Mouse (Mus musculus): Measurements from ENCODE around the gene 5730522E02Rik. TPM values are rescaled to one million over a fixed set of nuclear protein-coding genes. Genes with fewer than 3 reads are reported as not detected.

The 5730522E02Rik gene
- total RNA-seq, 1 experiment from 2014 or later: not detected

DNA sequence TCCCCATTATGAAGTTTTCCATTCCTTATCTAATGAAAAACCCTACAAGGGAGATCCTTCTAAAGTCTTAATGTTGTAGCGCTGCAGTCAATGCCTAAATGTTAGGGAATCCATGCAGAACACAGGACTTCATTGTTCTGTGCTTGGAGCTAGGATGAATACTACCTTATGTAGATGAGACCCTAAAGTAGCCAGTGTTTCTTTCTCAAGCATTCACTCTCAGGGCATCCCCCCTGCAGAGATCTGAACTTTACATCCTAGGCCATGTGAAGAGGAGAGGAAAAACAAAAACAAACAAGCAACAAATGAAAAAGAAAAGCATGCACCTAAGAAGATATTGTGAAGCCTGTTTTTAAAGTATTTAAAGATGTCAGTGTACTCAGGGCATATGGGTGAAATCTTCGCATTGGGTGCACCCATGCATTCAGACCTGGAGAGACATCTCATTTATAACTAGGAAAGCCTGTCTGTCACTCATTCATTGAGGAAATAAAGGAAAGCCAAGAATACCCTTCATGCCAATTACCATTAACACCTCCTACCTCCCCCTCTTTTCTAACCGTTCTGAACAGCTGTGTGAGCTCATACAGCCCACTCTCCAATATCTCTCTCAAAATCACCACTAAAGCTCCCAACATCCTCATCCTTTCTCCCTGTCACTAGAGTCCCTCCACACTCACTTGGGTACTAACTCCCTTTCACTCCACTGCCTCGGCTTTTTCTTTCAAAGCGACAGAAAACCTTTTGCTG, 442.8 kb downstream of the 5730522E02Rik start:
- no peak for ATAC-seq (replicated peaks in 1 of 2; ENCODE audit: insufficient read depth in 1 of 2, low FRiP score in 2 of 2, low TSS enrichment in 1 of 2, low read depth in 1 of 2, poor library complexity in 2 of 2, severe bottlenecking in 2 of 2)

DNA sequence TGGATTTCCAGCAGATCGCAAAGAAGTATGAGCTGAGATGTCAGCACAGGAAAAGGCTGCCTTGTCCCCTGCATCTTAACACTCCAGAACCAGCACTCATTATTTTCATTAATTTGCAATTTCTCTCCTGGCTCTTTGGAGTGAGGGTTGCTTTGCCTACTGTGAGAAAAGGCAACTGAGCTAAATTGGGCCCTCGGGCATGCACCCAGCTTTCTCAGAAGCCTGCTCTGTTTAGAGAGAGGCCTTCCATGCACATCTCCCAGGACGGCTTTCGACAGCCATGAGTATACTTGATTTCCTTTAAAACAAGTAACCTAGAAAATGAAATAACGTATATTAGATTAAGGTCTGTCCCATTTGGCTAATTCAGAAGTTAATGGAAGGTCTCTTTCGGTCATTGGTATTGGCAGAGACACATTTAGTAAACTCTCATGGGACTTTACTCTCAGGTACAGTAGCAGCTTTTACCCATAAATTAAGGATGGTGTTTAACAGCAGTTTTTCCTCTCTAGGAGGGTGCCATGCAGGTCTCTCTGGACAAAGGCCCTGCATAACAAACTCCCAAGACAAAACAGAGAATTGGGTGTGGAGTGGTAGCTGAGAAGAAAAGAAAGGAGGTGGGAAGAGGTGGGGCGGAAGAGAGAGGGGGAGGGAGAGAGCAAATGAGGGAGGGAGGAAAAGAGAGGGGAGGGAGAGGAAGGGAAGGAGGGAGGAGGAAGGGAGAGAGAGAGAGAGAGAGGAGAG, 457.2 kb downstream of the 5730522E02Rik start:
- ATAC-seq (replicated peaks in 1 of 2; ENCODE audit: insufficient read depth in 1 of 2, low FRiP score in 2 of 2, low TSS enrichment in 1 of 2, low read depth in 1 of 2, poor library complexity in 2 of 2, severe bottlenecking in 2 of 2): no peak

DNA sequence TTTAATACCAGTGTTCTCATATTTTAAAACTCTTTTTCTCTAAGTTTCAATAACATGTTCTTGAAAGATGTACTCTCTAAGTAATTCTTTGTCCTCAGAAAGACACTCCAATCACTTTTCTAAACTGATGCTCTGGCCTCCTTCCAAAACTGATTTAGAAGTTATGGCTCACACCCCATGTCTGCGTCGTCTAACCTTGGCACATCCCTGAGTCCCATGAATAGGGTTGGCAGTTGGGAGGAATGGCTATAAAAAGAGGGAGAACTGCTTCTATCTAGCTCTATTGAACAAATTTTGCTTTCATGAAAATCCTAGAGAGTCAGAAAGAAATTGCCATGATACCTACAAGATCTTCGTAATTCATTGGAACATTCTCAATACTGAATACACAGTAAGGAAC, 458.1 kb downstream of the 5730522E02Rik start:
- no peak for ATAC-seq (replicated peaks in 1 of 2; ENCODE audit: insufficient read depth in 1 of 2, low FRiP score in 2 of 2, low TSS enrichment in 1 of 2, low read depth in 1 of 2, poor library complexity in 2 of 2, severe bottlenecking in 2 of 2)

DNA sequence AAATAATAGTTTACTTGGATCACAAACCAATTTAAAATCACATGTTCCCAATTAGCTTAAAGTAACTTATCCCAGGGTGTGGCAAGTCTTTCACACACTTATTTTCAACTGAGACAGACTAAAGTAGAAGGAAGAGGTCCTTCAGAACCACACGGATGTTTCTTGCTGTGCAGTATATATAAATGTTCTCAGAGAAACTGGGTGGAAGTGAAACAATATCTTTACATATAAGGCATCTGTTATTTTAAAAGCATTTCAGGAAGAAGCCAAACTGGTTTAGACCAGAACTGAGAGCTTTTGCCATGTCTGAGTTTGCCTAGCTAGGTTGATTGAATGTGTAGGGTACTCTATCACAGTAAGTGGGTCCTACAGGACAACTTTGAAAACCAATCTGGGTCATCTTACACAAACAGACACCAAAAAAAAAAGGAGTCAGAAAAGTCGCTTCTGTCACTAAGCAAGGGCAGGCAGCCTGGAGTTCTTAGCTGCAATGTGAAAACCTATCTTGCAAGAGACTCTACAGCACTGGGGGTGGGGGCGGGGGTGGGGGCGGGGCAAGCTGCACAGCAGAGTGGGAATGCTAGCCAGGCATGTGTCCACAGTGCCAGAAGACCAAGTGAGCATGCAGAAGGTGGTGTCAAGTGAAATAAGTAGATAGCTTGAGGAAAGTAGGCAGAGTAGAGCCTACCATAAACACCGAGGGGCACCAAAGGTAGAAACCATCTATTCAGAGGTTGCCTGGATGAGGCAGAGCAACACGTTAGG, 463.3 kb downstream of the 5730522E02Rik start:
- no peak for ATAC-seq (replicated peaks in 1 of 2; ENCODE audit: insufficient read depth in 1 of 2, low FRiP score in 2 of 2, low TSS enrichment in 1 of 2, low read depth in 1 of 2, poor library complexity in 2 of 2, severe bottlenecking in 2 of 2)

DNA sequence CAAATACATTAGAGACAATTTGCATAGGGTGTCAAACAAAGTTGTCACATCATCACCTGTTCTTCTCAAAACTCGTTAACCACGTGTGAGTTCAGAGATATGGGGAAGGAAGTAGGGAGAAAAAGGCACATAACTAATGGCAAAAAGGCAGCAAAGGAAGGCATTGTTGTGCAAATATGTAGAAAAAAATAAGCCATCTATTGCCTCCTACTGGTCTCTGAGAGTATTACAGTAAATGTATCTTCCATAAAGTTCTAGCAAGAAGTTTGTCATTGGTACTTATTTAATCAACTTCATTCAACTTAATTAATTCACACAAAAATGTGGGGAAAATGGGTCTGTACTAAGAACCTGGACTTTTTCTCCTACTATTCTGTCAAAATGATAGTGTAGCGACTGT, 466.9 kb downstream of the 5730522E02Rik start:
- ATAC-seq (replicated peaks in 1 of 2; ENCODE audit: insufficient read depth in 1 of 2, low FRiP score in 2 of 2, low TSS enrichment in 1 of 2, low read depth in 1 of 2, poor library complexity in 2 of 2, severe bottlenecking in 2 of 2): no peak

DNA sequence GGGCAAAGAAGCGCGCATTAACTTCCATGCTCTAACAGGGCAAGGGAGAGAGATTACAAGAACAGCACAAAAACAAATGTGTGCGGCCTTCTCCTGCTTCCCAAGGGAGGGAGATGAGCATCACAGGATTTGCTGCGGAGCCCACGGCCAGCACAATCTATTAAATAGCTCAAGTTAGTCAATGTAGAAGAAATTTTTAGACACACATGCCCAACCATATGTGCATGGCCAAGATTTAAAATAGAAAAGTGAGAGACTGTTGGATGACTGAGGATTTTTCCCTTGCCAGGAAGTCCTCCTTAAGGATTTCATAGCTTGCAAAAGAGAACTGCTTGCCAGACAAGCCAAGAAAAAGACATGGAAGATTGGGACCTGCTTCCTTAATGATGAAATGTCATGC, 473.3 kb downstream of the 5730522E02Rik start:
- ATAC-seq (replicated peaks in 1 of 2; ENCODE audit: insufficient read depth in 1 of 2, low FRiP score in 2 of 2, low TSS enrichment in 1 of 2, low read depth in 1 of 2, poor library complexity in 2 of 2, severe bottlenecking in 2 of 2): no peak

DNA sequence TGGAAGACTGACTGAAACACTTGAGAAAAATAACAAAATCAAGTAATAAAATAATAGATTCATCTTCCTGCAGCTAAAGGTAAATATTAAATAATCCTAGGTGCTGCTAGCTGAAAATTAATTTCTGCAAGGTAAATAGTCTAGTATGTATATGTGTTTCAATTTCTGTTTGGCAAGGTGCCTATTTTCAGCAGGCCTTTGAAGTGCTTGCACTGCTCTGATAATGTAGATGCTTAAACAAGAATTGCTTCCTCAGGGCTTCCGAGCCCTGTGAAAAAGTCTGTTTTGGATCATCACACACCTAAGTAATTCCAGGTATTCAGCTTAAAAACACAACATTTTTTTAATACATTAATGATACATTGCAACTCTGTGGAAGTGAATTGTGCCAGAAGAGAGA, 481.1 kb downstream of the 5730522E02Rik start:
- ATAC-seq (replicated peaks in 1 of 2; ENCODE audit: insufficient read depth in 1 of 2, low FRiP score in 2 of 2, low TSS enrichment in 1 of 2, low read depth in 1 of 2, poor library complexity in 2 of 2, severe bottlenecking in 2 of 2): no peak

DNA sequence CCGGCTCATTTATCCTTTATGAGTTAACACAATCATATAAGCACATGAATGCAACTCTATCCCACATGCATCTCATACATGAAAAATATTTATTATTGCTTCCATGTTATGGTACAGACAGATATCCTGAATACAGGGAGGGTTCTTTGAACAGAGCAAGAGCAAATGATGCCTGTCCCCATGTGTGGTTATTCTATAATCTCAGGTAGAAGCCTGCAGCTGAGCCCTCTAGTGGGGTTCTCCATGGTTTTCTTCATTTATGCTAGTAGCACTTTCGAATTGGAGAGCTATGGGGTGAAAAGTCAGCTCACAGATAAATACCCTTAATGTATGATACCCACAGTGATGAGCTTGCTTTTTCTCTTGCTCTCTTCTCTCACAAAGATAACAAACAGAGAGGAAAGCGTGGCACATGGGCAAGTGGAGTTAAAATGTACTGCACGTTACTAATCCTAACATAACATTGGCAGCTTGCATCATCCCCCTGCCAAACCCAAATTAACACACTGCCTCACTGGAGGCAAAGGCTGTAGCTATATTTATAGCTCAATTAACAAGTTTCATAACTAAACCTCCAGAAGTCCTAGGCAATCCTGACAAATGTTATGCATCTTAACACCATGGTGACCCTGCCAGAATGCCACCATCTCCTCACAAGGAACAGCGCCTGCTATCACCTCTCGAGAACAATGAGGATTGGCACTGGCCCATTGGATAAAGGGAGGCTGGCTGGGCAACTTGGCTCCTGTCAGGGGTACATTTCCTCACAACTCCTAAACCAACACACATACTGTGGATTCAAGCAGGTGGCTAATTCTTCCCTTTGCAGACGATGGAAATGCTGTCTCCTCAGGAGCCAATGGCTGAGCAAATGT, 494.9 kb downstream of the 5730522E02Rik start:
- no peak for ATAC-seq (replicated peaks in 1 of 2; ENCODE audit: insufficient read depth in 1 of 2, low FRiP score in 2 of 2, low TSS enrichment in 1 of 2, low read depth in 1 of 2, poor library complexity in 2 of 2, severe bottlenecking in 2 of 2)

DNA sequence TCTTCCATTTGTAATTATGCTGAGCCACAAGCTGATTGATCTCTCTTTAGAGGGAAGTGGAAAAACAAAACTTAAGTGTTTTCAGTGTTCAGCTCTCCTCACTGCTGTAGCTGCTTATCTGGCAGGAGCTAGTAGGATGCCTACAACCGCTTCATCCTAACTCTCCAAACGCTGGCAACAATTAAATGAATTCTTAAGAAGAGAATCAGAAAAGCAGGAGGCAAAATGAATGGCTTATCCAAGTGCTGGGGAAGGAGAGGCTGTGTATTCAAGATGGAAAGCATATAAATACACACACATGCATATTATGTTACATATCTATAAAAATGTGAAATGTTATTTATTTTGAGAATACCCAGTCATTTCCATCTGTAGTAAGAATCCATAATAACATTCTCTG, 500.0 kb downstream of the 5730522E02Rik start:
- no peak for ATAC-seq (replicated peaks in 1 of 2; ENCODE audit: insufficient read depth in 1 of 2, low FRiP score in 2 of 2, low TSS enrichment in 1 of 2, low read depth in 1 of 2, poor library complexity in 2 of 2, severe bottlenecking in 2 of 2)

DNA sequence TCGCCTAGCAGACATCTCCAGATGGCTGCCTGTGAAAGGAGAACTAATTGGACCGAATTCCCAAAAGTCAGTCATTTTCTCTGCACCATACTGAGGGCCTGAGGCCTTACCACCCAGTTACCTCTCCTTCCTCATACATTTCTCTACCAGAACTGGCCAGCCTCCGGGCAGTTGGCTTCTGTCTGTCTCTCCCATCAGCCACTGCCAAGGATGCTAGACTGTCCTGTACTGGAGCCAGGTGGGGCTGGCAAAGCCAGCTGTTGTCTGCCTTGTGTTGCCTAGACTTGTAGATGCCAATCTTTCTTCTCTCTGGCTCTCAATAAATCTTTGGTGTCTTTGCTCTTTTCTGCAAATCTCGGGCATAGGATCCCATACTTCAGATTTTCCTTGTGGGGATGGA, 500.7 kb downstream of the 5730522E02Rik start:
- ATAC-seq (replicated peaks in 1 of 2; ENCODE audit: insufficient read depth in 1 of 2, low FRiP score in 2 of 2, low TSS enrichment in 1 of 2, low read depth in 1 of 2, poor library complexity in 2 of 2, severe bottlenecking in 2 of 2): no peak

DNA sequence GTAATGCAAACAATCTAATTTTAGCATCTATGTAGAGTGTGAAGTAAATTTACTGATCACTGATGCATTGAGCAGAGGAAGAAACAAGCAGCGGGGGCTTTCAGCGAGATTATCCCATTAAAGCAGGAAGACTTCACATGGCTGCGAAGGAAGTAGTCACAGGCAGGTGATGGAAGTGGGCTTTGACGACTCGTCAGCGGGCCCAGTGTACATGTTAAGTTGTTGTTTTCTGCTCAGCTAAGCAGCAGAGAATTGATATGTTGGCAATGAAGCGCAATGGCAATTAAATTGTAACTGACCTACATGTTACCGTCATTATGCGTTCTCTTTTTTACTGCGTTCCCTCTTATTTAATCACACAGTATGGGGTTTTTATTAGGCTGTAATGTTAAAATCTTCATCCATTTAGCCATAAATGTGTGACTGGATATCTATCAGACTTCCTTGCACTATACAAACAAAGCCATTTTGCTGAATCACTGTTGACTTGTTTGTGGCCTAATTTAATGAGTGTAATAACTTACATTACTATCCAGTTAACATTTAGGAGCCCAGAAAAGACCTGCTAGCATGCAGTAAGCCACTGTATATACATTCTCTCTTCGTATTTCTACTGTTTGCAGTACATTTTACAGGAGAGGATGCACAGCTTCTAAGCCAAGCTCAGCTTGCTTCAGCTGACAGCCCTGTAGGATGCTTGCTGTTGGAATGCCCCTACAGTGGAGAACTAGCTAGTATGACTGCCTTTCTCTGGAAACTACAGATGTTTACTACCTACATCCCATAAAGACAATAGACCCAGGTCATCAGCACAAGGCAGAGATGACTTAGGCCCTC, 506.0 kb downstream of the 5730522E02Rik start:
- ATAC-seq (replicated peaks in 1 of 2; ENCODE audit: insufficient read depth in 1 of 2, low FRiP score in 2 of 2, low TSS enrichment in 1 of 2, low read depth in 1 of 2, poor library complexity in 2 of 2, severe bottlenecking in 2 of 2): no peak

DNA sequence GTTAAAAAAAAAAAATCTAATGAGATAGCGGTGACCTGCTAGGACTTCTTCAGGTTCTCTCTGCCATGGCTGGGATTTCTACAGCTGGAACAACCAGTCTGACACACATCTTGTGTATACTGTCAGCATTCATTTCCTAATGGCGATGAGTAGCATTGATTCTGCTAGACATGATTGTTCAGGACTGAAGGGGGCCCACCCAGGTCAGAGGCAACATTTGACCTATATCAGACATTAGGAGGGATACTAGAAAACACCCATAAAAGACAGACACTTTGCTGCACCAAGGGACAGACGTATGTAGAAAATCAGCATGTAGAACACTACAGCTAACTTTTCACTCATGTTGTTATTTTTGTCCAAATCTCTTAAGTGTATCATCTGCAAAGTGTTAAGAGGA, 507.8 kb downstream of the 5730522E02Rik start:
- ATAC-seq (replicated peaks in 1 of 2; ENCODE audit: insufficient read depth in 1 of 2, low FRiP score in 2 of 2, low TSS enrichment in 1 of 2, low read depth in 1 of 2, poor library complexity in 2 of 2, severe bottlenecking in 2 of 2): no peak

DNA sequence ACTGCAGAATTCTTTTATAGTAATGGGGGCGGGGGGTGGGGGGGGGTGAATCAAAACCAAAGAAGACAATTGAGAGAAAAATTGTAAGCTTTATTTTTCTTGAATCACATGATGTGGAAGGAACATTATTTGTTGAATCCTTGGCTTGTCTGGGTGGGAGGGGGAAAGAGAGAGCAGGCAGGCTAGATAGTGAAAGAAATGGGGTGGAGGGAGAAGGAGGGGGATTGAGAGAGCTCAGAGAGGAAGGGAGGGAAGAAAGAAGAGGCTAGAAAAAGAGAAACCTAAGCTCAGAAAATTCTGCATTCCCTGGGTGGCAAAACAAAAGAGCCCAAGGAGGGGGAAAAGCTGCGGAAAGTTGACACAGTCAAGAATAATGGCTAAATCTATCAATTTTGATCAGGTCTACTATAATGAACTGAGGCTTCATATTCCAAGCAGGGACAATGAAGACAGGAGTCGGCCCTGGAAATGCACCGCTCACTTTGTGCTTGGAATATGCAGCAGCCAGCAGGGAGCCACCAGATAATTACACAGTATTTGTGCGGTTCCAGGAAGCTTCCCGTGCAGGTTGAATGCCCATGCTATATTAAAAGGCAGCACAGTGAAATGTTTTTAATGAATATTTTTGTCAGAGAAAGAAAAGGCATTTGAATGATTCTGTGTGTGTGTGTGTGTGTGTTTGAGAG, 512.9 kb downstream of the 5730522E02Rik start:
- no peak for ATAC-seq (replicated peaks in 1 of 2; ENCODE audit: insufficient read depth in 1 of 2, low FRiP score in 2 of 2, low TSS enrichment in 1 of 2, low read depth in 1 of 2, poor library complexity in 2 of 2, severe bottlenecking in 2 of 2)

DNA sequence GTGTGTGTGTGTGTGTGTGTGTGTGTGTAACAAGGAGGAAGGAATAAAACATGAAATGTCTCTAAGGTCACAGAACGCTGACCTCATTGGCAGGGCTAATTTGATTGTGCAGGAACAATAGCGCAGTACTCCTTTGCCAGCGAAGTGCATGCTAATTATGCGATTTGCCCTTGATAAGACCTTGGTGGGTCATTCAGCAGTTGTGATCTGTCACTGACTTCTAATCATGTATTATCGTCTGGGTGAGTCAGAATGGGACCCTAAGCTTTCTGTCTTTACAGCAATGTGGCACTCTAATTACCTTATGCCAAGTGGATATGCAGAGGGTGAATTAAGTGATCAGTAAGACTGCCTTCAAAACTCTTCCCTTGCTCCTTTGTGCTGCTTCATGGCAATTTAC, 514.4 kb downstream of the 5730522E02Rik start:
- ATAC-seq (replicated peaks in 1 of 2; ENCODE audit: insufficient read depth in 1 of 2, low FRiP score in 2 of 2, low TSS enrichment in 1 of 2, low read depth in 1 of 2, poor library complexity in 2 of 2, severe bottlenecking in 2 of 2): no peak

DNA sequence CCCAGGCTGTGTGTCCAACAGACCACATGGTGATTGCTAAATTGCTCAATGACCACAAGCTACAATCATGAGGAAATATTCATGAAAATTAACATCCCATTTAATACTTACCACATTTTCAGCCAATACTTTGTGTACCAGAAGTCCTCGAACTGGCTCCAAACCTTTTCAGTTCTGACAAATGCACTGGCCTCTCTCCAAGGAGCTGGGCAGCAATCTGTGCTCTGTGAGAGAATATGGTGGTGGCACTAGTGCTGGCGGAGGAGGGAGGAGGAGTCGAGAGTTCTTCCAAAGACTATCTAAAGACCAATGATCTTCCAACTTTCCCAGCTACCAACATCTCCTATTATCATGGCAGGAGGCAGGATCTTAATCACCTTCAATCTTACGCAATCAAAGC, 525.8 kb downstream of the 5730522E02Rik start:
- no peak for ATAC-seq (replicated peaks in 1 of 2; ENCODE audit: insufficient read depth in 1 of 2, low FRiP score in 2 of 2, low TSS enrichment in 1 of 2, low read depth in 1 of 2, poor library complexity in 2 of 2, severe bottlenecking in 2 of 2)

DNA sequence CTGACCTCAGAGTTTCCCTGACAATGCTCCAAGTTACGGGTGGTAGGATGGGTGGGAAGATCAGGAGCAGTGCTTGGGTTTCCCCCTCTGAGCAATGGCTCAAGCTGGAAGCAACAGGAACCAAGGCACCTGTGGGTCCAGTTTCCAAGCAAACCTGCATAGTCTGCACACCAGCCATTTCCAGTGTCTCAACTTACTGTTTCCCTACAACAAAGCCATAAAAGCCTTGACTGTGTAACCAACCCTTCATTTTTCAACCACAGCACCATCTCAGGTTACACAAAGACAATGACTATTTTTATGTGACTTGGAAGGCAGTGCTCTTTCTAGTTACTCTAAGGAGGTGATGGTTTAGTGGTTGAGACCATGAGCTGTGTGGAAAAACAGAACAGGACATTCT, 530.7 kb downstream of the 5730522E02Rik start:
- no peak for ATAC-seq (replicated peaks in 1 of 2; ENCODE audit: insufficient read depth in 1 of 2, low FRiP score in 2 of 2, low TSS enrichment in 1 of 2, low read depth in 1 of 2, poor library complexity in 2 of 2, severe bottlenecking in 2 of 2)

All from hematopoietic stem cell, adult 5-6 weeks (primary cell).